Mouse (Mus musculus): Measurements from ENCODE around the gene Gcnt4.

- TF ChIP-seq CTCF (IDR thresholded peaks at IDR 0.05; ENCODE audit: control insufficient read depth, insufficient read depth, insufficient read length) (no peak), MAX (IDR thresholded peaks at IDR 0.05) (no peak)
These were observed 27.4 kb downstream of the Gcnt4 start for GRCm38 (mm10) chr13:96951880-96952279.

Data from C2C12 (cell line).